Mouse (Mus musculus): ENCODE data around the gene Smok3b. TPM values are rescaled to one million over a fixed set of nuclear protein-coding genes. Genes with fewer than 3 reads are reported as not detected.
"Not testable (repeated sequence)": the region's sequence is repeated elsewhere in the genome, so short reads cannot be mapped to it uniquely, and the experiment has no call there.

Smok3b gene
- total and polyA plus RNA-seq, 2 experiments from 2014 or later: not detected

- TF ChIP-seq EP300 (IDR thresholded peaks at IDR 0.05; ENCODE audit: low read depth): no peak
- TF ChIP-seq CTCF (IDR thresholded peaks at IDR 0.05; ENCODE audit: low read depth): no peak
- no peaks in the 10 kb centered on the region for H3K9me3 ChIP-seq (replicated peaks; ENCODE audit: control insufficient read depth, low read length)
- DNase-seq (ENCODE audit: low spot score) (no peak), ATAC-seq (ENCODE audit: insufficient read depth, low read depth) (no peak)
- no peak overlapping the region for H3K27ac ChIP-seq (ENCODE audit: low read depth)
- H3K4me3 ChIP-seq (ENCODE audit: low read depth, low read length): no peak overlapping the region
- no peaks in the 10 kb centered on the region for H3K27me3 ChIP-seq (ENCODE audit: control insufficient read depth, insufficient read depth, low read length)
- no peaks in the 10 kb centered on the region for H3K36me3 ChIP-seq (replicated peaks; ENCODE audit: control insufficient read depth, insufficient read depth, low read length)
- no peak overlapping the region for H3K9ac ChIP-seq (replicated peaks; ENCODE audit: low read depth, low read length)
- no peak overlapping the region for H3K4me2 ChIP-seq (ENCODE audit: low read depth, low read length)
- no peaks in the 10 kb centered on the region for H3K4me1 ChIP-seq (ENCODE audit: control insufficient read depth, insufficient read depth)
Measured at GRCm38 (mm10) chr5:138016997-138017396, 4.2 kb upstream of the Smok3b start.

DNA sequence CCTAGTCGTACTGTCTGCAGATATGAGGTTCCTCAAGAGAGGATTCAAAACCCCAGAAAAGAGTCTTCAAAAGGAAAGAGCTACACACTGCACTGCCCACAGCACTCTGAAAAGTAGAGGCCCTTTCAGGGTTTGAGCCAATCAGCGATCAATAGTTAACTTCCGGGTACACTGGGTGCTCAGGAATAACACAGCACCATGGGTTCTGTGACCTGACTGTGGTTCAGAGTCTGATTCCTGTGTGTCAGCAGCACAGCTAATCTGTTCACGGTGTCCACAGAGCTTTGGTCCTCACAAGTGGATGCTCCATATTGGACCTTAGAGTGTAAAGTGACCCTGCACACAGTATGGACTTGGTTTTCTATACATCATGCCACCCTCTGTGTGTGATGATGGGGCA lies 1.7 kb upstream of the Smok3b start:
- DNase-seq (ENCODE audit: low spot score); H3K9me3 ChIP-seq (replicated peaks; ENCODE audit: control insufficient read depth, low read length): not testable (repeated sequence)

GRCm38 (mm10) chr5:138052894-138053293 lies 31.7 kb downstream of the Smok3b start, which contains the start of gene Smok3c:
Smok3c (plus strand) TSS chr5:138053194.
- no CpG with 5 or more reads among the region's 5 CpGs for WGBS
- not testable (repeated sequence) for ATAC-seq (ENCODE audit: insufficient read depth, low read depth); H3K27me3 ChIP-seq (ENCODE audit: control insufficient read depth, insufficient read depth, low read length)

More for the DNA sequence above, 1.7 kb upstream of the Smok3b start:
- 75% methylated on average over 3 of the region's 4 CpGs for WGBS
- H3K9ac ChIP-seq (replicated peaks; ENCODE audit: low read depth, low read length); H3K36me3 ChIP-seq (replicated peaks; ENCODE audit: control insufficient read depth, insufficient read depth, low read length); H3K4me1 ChIP-seq (ENCODE audit: control insufficient read depth, insufficient read depth); ATAC-seq (ENCODE audit: insufficient read depth, low read depth); H3K27me3 ChIP-seq (ENCODE audit: control insufficient read depth, insufficient read depth, low read length); H3K4me2 ChIP-seq (ENCODE audit: low read depth, low read length); H3K4me3 ChIP-seq (ENCODE audit: low read depth, low read length); H3K27ac ChIP-seq (ENCODE audit: low read depth): not testable (repeated sequence)

DNA sequence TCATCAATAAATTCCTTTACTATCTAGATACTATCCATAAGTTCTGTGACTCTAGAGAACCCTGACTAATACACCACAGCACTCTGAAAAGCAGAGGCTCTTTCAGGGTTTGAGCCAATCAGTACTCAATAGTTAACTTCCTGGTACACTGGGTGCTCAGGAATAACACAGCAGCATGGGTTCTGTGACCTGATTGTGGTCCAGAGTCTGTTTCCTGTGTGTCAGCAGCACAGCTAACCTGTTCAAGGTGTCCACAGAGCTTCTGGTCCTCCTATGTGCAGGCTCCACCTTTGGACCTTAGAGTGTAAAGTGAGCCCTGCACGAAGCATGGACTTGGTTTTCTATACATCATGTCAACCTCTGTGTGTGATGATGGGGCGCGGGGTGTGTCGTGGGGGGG lies 52.6 kb downstream of the Smok3b start:
- no peak overlapping the region for H3K9ac ChIP-seq (replicated peaks; ENCODE audit: low read depth, low read length)
- 84% methylated on average over 4 of the region's 4 CpGs for WGBS
- TF ChIP-seq CTCF (IDR thresholded peaks at IDR 0.05; ENCODE audit: low read depth) (no peak), EP300 (IDR thresholded peaks at IDR 0.05; ENCODE audit: low read depth) (no peak)
- no peak overlapping the region for H3K4me2 ChIP-seq (ENCODE audit: low read depth, low read length)
- no peak for DNase-seq (ENCODE audit: low spot score)
- no peaks in the 10 kb centered on the region for H3K36me3 ChIP-seq (replicated peaks; ENCODE audit: control insufficient read depth, insufficient read depth, low read length)
- H3K9me3 ChIP-seq (replicated peaks; ENCODE audit: control insufficient read depth, low read length): no peaks in the 10 kb centered on the region
- H3K4me3 ChIP-seq (ENCODE audit: low read depth, low read length): no peak overlapping the region
- no peak overlapping the region for H3K27ac ChIP-seq (ENCODE audit: low read depth)
- H3K4me1 ChIP-seq (ENCODE audit: control insufficient read depth, insufficient read depth): no peaks in the 10 kb centered on the region
- H3K27me3 ChIP-seq (ENCODE audit: control insufficient read depth, insufficient read depth, low read length): no peaks in the 10 kb centered on the region
- no peak for ATAC-seq (ENCODE audit: insufficient read depth, low read depth)

More at GRCm38 (mm10) chr5:138052894-138053293, 31.7 kb downstream of the Smok3b start, which contains the start of gene Smok3c:
- DNase-seq (ENCODE audit: low spot score); H3K9ac ChIP-seq (replicated peaks; ENCODE audit: low read depth, low read length); H3K4me2 ChIP-seq (ENCODE audit: low read depth, low read length); H3K4me3 ChIP-seq (ENCODE audit: low read depth, low read length); H3K4me1 ChIP-seq (ENCODE audit: control insufficient read depth, insufficient read depth); H3K27ac ChIP-seq (ENCODE audit: low read depth); H3K36me3 ChIP-seq (replicated peaks; ENCODE audit: control insufficient read depth, insufficient read depth, low read length); H3K9me3 ChIP-seq (replicated peaks; ENCODE audit: control insufficient read depth, low read length): not testable (repeated sequence)

DNA sequence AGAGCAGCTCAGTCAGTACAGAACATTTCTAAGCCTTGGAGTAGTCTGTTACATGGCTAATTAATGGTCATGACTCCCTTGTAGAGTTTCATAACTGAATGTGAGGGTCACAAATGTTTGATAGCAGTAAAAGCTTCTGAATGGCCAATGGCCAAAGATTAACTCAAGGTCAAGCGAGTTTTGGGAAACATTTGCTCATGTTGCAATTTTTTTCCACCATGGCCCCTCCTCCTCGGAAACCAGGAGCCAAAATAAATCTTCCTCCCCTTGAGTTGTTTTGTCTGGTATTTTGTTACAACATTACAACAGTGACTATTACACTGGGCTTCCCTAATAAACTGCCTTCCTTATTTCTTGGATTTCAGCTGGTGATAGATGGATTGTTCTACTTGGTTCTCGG lies 54.5 kb downstream of the Smok3b start:
- Histone ChIP-seq H3K9me3 (replicated peaks; ENCODE audit: control insufficient read depth, low read length) (no peaks in the 10 kb centered on the region), H3K4me2 (ENCODE audit: low read depth, low read length) (no peak overlapping the region), H3K4me3 (ENCODE audit: low read depth, low read length) (no peak overlapping the region), H3K36me3 (replicated peaks; ENCODE audit: control insufficient read depth, insufficient read depth, low read length) (no peaks in the 10 kb centered on the region), H3K9ac (replicated peaks; ENCODE audit: low read depth, low read length) (no peak overlapping the region), H3K27ac (ENCODE audit: low read depth) (no peak overlapping the region), H3K27me3 (ENCODE audit: control insufficient read depth, insufficient read depth, low read length) (no peaks in the 10 kb centered on the region), H3K4me1 (ENCODE audit: control insufficient read depth, insufficient read depth) (no peaks in the 10 kb centered on the region)
- TF ChIP-seq EP300 (IDR thresholded peaks at IDR 0.05; ENCODE audit: low read depth) (no peak), CTCF (IDR thresholded peaks at IDR 0.05; ENCODE audit: low read depth) (no peak)
- ATAC-seq (ENCODE audit: insufficient read depth, low read depth): no peak
- no peak for DNase-seq (ENCODE audit: low spot score)
- WGBS: 55% methylated on average over 3 of the region's 3 CpGs

- whole genome bisulfite sequencing: 43% methylated on average over 2 of the region's 2 CpGs
- Histone ChIP-seq H3K27ac (ENCODE audit: low read depth) (no peak overlapping the region), H3K4me3 (ENCODE audit: low read depth, low read length) (no peak overlapping the region), H3K4me2 (ENCODE audit: low read depth, low read length) (no peak overlapping the region), H3K27me3 (ENCODE audit: control insufficient read depth, insufficient read depth, low read length) (no peaks in the 10 kb centered on the region), H3K9ac (replicated peaks; ENCODE audit: low read depth, low read length) (no peak overlapping the region), H3K4me1 (ENCODE audit: control insufficient read depth, insufficient read depth) (no peaks in the 10 kb centered on the region), H3K9me3 (replicated peaks; ENCODE audit: control insufficient read depth, low read length) (no peaks in the 10 kb centered on the region), H3K36me3 (replicated peaks; ENCODE audit: control insufficient read depth, insufficient read depth, low read length) (no peaks in the 10 kb centered on the region)
- ATAC-seq (ENCODE audit: insufficient read depth, low read depth) (no peak), DNase-seq (ENCODE audit: low spot score) (no peak)
- TF ChIP-seq EP300 (IDR thresholded peaks at IDR 0.05; ENCODE audit: low read depth) (no peak), CTCF (IDR thresholded peaks at IDR 0.05; ENCODE audit: low read depth) (no peak)
Measured at GRCm38 (mm10) chr5:138076148-138076547, 54.9 kb downstream of the Smok3b start.
